Mouse (Mus musculus) hindbrain, embryonic 12.5 days (tissue): ENCODE data around the gene Dab1. TPM values are rescaled to one million over a fixed set of nuclear protein-coding genes. Genes with fewer than 3 reads are reported as not detected.
A peak's percentile ranks its signal among the peaks of the same experiment; 100 is the strongest.

Experiments
- ATAC-seq: fragments of 200-750 bp; cut with Nextera tagmentation; 2 replicates; pipeline ENCODE4 v1.8.0; 2017; ENCODE audit warnings: moderate TSS enrichment; ENCODE audit not compliant: low FRiP score
- H3K27ac ChIP-seq: fragments of 300-500 bp; sonication (generic); 2 replicates; pipeline ENCODE4 v1.5.1; 2016; ENCODE audit warnings: mild to moderate bottlenecking
- H3K27me3 ChIP-seq: fragments of 300-500 bp; sonication (generic); 2 replicates; pipeline ENCODE4 v1.6.1; 2016; ENCODE audit warnings: mild to moderate bottlenecking
- H3K36me3 ChIP-seq: fragments of 300-500 bp; sonication (generic); 2 replicates; pipeline ENCODE4 v1.6.1; 2016; ENCODE audit warnings: mild to moderate bottlenecking
- H3K4me1 ChIP-seq: fragments of 300-500 bp; sonication (generic); 2 replicates; pipeline ENCODE4 v1.6.1; 2016
- H3K4me2 ChIP-seq: fragments of 300-500 bp; sonication (generic); replicated peaks from 2 replicates; pipeline ENCODE4 v1.6.1; 2016; ENCODE audit warnings: mild to moderate bottlenecking
- H3K4me3 ChIP-seq: fragments of 300-500 bp; sonication (generic); 2 replicates; pipeline ENCODE4 v1.5.1; 2016; ENCODE audit warnings: mild to moderate bottlenecking
- H3K9ac ChIP-seq: fragments of 300-500 bp; sonication (generic); 2 replicates; pipeline ENCODE4 v1.6.1; 2016; ENCODE audit warnings: mild to moderate bottlenecking, moderate library complexity
- H3K9me3 ChIP-seq: fragments of 300-500 bp; sonication (generic); replicated peaks from 2 replicates; pipeline ENCODE4 v1.6.1; 2016; ENCODE audit warnings: mild to moderate bottlenecking
- WGBS: fragments of 180-500 bp; shearing (Covaris S2); methylation state at CpG from one replicate; pipeline ENCODE4 v1.1.7; 2016; 5-methylcytosine and 5-hydroxymethylcytosine counted together
- polyA plus RNA-seq: library from polyadenylated mRNA; unstranded; fragments of >200 nt; fragmentation: Nextera tagmentation; extraction: Ambion mirVana; gene quantifications from 2 replicates; pipeline ENCODE4 v1.2.1, GENCODE M21; 2016

The Dab1 gene
- polyA plus RNA-seq, 1 experiment from 2014 or later: 77.0 TPM

GRCm38 (mm10) chr4:104249462-104249861, 630.3 kb downstream of the Dab1 start:
- Histone ChIP-seq H3K27ac (no peak overlapping the region), H3K9ac (no peak overlapping the region), H3K4me1 (no peaks in the 10 kb centered on the region), H3K9me3 (no peaks in the 10 kb centered on the region), H3K4me3 (no peak overlapping the region), H3K27me3 (no peaks in the 10 kb centered on the region), H3K36me3 (no peaks in the 10 kb centered on the region), H3K4me2 (no peak overlapping the region)
- no peak for ATAC-seq
- WGBS: 81% methylated on average over 6 of the region's 6 CpGs

- no peaks in the 10 kb centered on the region for H3K27me3 ChIP-seq
- no peaks in the 10 kb centered on the region for H3K4me1 ChIP-seq
- H3K27ac ChIP-seq: no peak overlapping the region
- H3K9ac ChIP-seq: no peak overlapping the region
- no peak overlapping the region for H3K4me3 ChIP-seq
- no peaks in the 10 kb centered on the region for H3K36me3 ChIP-seq
- H3K9me3 ChIP-seq: no peaks in the 10 kb centered on the region
- WGBS: 88% methylated on average over 8 of the region's 8 CpGs
- H3K4me2 ChIP-seq: no peak overlapping the region
- no peak for ATAC-seq
Measured at GRCm38 (mm10) chr4:104257776-104258175, 638.6 kb downstream of the Dab1 start.

GRCm38 (mm10) chr4:104269422-104270172, 650.4 kb downstream of the Dab1 start:
- no peak overlapping the region for H3K4me3 ChIP-seq
- WGBS: 76% methylated on average over 6 of the region's 6 CpGs
- H3K27me3 ChIP-seq: no peaks in the 10 kb centered on the region
- H3K4me1 ChIP-seq: no peaks in the 10 kb centered on the region
- no peaks in the 10 kb centered on the region for H3K36me3 ChIP-seq
- no peak overlapping the region for H3K9ac ChIP-seq
- H3K9me3 ChIP-seq: no peaks in the 10 kb centered on the region
- ATAC-seq: peak; percentile 26; the same call in 1 of the 2 replicates
- no peak overlapping the region for H3K4me2 ChIP-seq
- H3K27ac ChIP-seq: peak overlapping the region; percentile 40; the same call in 1 of the 2 replicates

- no peak overlapping the region for H3K4me3 ChIP-seq
- H3K4me1 ChIP-seq: no peaks in the 10 kb centered on the region
- no peaks in the 10 kb centered on the region for H3K36me3 ChIP-seq
- no peak overlapping the region for H3K27ac ChIP-seq
- no peak overlapping the region for H3K9ac ChIP-seq
- H3K27me3 ChIP-seq: no peaks in the 10 kb centered on the region
- peak; percentile 68 for ATAC-seq
- 62% methylated on average over 5 of the region's 5 CpGs for WGBS
- H3K4me2 ChIP-seq: no peak overlapping the region
- H3K9me3 ChIP-seq: no peaks in the 10 kb centered on the region
Measured at GRCm38 (mm10) chr4:104270173-104270557, 651.0 kb downstream of the Dab1 start.

- WGBS: 98% methylated on average over 1 of the region's 1 CpGs
- H3K9me3 ChIP-seq: no peaks in the 10 kb centered on the region
- no peaks in the 10 kb centered on the region for H3K4me1 ChIP-seq
- H3K9ac ChIP-seq: no peak overlapping the region
- H3K36me3 ChIP-seq: no peaks in the 10 kb centered on the region
- no peak overlapping the region for H3K27ac ChIP-seq
- H3K4me2 ChIP-seq: no peak overlapping the region
- H3K4me3 ChIP-seq: no peak overlapping the region
- H3K27me3 ChIP-seq: no peaks in the 10 kb centered on the region
- no peak for ATAC-seq
Measured at GRCm38 (mm10) chr4:104275260-104275659, 656.1 kb downstream of the Dab1 start.

GRCm38 (mm10) chr4:104276916-104277315, 657.8 kb downstream of the Dab1 start:
- Histone ChIP-seq H3K27ac (no peak overlapping the region), H3K27me3 (no peaks in the 10 kb centered on the region), H3K36me3 (no peaks in the 10 kb centered on the region), H3K4me1 (peaks cover 4% of the 10 kb centered on the region; the same call in 1 of the 2 replicates), H3K4me3 (no peak overlapping the region), H3K9ac (no peak overlapping the region), H3K9me3 (no peaks in the 10 kb centered on the region), H3K4me2 (no peak overlapping the region)
- WGBS: 90% methylated on average over 7 of the region's 7 CpGs
- no peak for ATAC-seq

- no peaks in the 10 kb centered on the region for H3K36me3 ChIP-seq
- peaks cover 4% of the 10 kb centered on the region; the same call in 1 of the 2 replicates for H3K4me1 ChIP-seq
- H3K27ac ChIP-seq: no peak overlapping the region
- no peak overlapping the region for H3K4me3 ChIP-seq
- H3K4me2 ChIP-seq: no peak overlapping the region
- no peaks in the 10 kb centered on the region for H3K9me3 ChIP-seq
- H3K9ac ChIP-seq: no peak overlapping the region
- ATAC-seq: no peak
- no peaks in the 10 kb centered on the region for H3K27me3 ChIP-seq
- WGBS: 62% methylated on average over 3 of the region's 3 CpGs
Measured at GRCm38 (mm10) chr4:104281518-104281917, 662.4 kb downstream of the Dab1 start.

- WGBS: 81% methylated on average over 6 of the region's 6 CpGs
- Histone ChIP-seq H3K4me1 (peaks cover 4% of the 10 kb centered on the region; the same call in 1 of the 2 replicates), H3K27me3 (no peaks in the 10 kb centered on the region), H3K9me3 (no peaks in the 10 kb centered on the region), H3K4me3 (no peak overlapping the region), H3K27ac (no peak overlapping the region), H3K4me2 (no peak overlapping the region), H3K9ac (no peak overlapping the region), H3K36me3 (no peaks in the 10 kb centered on the region)
- ATAC-seq: no peak
Measured at GRCm38 (mm10) chr4:104283906-104284305, 664.7 kb downstream of the Dab1 start.

- no peak overlapping the region for H3K4me2 ChIP-seq
- no peak overlapping the region for H3K4me3 ChIP-seq
- H3K9ac ChIP-seq: no peak overlapping the region
- no peaks in the 10 kb centered on the region for H3K27me3 ChIP-seq
- 79% methylated on average over 3 of the region's 3 CpGs for WGBS
- ATAC-seq: no peak
- H3K27ac ChIP-seq: no peak overlapping the region
- H3K36me3 ChIP-seq: no peaks in the 10 kb centered on the region
- no peaks in the 10 kb centered on the region for H3K9me3 ChIP-seq
- H3K4me1 ChIP-seq: no peaks in the 10 kb centered on the region
Measured at GRCm38 (mm10) chr4:104288401-104288800, 669.2 kb downstream of the Dab1 start.

GRCm38 (mm10) chr4:104301764-104302163, 682.6 kb downstream of the Dab1 start:
- no peak for ATAC-seq
- Histone ChIP-seq H3K4me2 (no peak overlapping the region), H3K27me3 (no peaks in the 10 kb centered on the region), H3K4me3 (no peak overlapping the region), H3K9ac (no peak overlapping the region), H3K9me3 (no peaks in the 10 kb centered on the region), H3K27ac (no peak overlapping the region), H3K4me1 (no peaks in the 10 kb centered on the region), H3K36me3 (no peaks in the 10 kb centered on the region)
- WGBS: 57% methylated on average over 3 of the region's 3 CpGs

- H3K36me3 ChIP-seq: no peaks in the 10 kb centered on the region
- H3K4me2 ChIP-seq: no peak overlapping the region
- no peak for ATAC-seq
- H3K9ac ChIP-seq: no peak overlapping the region
- no peak overlapping the region for H3K4me3 ChIP-seq
- H3K27ac ChIP-seq: no peak overlapping the region
- no peaks in the 10 kb centered on the region for H3K27me3 ChIP-seq
- no peaks in the 10 kb centered on the region for H3K4me1 ChIP-seq
- WGBS: 78% methylated on average over 10 of the region's 10 CpGs
- H3K9me3 ChIP-seq: no peaks in the 10 kb centered on the region
Measured at GRCm38 (mm10) chr4:104302996-104303652, 684.0 kb downstream of the Dab1 start.

- Histone ChIP-seq H3K9ac (no peak overlapping the region), H3K4me1 (no peaks in the 10 kb centered on the region), H3K4me3 (no peak overlapping the region), H3K27me3 (no peaks in the 10 kb centered on the region), H3K27ac (no peak overlapping the region), H3K36me3 (no peaks in the 10 kb centered on the region), H3K9me3 (no peaks in the 10 kb centered on the region), H3K4me2 (no peak overlapping the region)
- WGBS: 76% methylated on average over 2 of the region's 2 CpGs
- ATAC-seq: no peak
Measured at GRCm38 (mm10) chr4:104307781-104308180, 688.6 kb downstream of the Dab1 start.

GRCm38 (mm10) chr4:104326221-104326620, 707.1 kb downstream of the Dab1 start:
- Histone ChIP-seq H3K36me3 (no peaks in the 10 kb centered on the region), H3K9ac (no peak overlapping the region), H3K4me1 (0 out of 2 replicates have a peak, but pooled peaks cover 2% of the 10 kb centered on the region), H3K27ac (no peak overlapping the region), H3K27me3 (no peaks in the 10 kb centered on the region), H3K4me3 (no peak overlapping the region), H3K4me2 (no peak overlapping the region), H3K9me3 (no peaks in the 10 kb centered on the region)
- WGBS: 64% methylated on average over 5 of the region's 5 CpGs
- no peak for ATAC-seq
